Mouse (Mus musculus) forebrain, embryonic 16.5 days (tissue): Measurements from ENCODE around the gene Tmem189. TPM values are rescaled to one million over a fixed set of nuclear protein-coding genes. Genes with fewer than 3 reads are reported as not detected.

Source experiments
- ATAC-seq: fragments of 200-750 bp; cut with Nextera tagmentation; 2 replicates; pipeline ENCODE4 v1.8.0; 2017; ENCODE audit warnings: mild to moderate bottlenecking, moderate library complexity
- H3K27ac ChIP-seq: fragments of 300-500 bp; sonication (generic); 2 replicates; pipeline ENCODE4 v1.5.1; 2014; ENCODE audit warnings: low read length, control low read depth
- H3K27me3 ChIP-seq: fragments of 300-500 bp; sonication (generic); replicated peaks from 2 replicates; pipeline ENCODE4 v1.6.1; 2014; ENCODE audit warnings: low read length; ENCODE audit not compliant: control insufficient read depth, insufficient read depth
- H3K36me3 ChIP-seq: fragments of 300-500 bp; sonication (generic); 2 replicates; pipeline ENCODE4 v1.6.1; 2014; ENCODE audit not compliant: control insufficient read depth, insufficient read depth
- H3K4me1 ChIP-seq: fragments of 300-500 bp; sonication (generic); replicated peaks from 2 replicates; pipeline ENCODE4 v1.6.1; 2014; ENCODE audit warnings: low read length; ENCODE audit not compliant: control insufficient read depth, insufficient read depth
- H3K4me2 ChIP-seq: fragments of 300-500 bp; sonication (generic); 2 replicates; pipeline ENCODE4 v1.6.1; 2014; ENCODE audit warnings: mild to moderate bottlenecking, low read length, control low read depth
- H3K4me3 ChIP-seq: fragments of 300-500 bp; sonication (generic); replicated peaks from 2 replicates; pipeline ENCODE4 v1.5.1; 2014; ENCODE audit warnings: mild to moderate bottlenecking, low read length, control low read depth
- H3K9ac ChIP-seq: fragments of 300-500 bp; sonication (generic); replicated peaks from 2 replicates; pipeline ENCODE4 v1.6.1; 2014; ENCODE audit warnings: low read depth, low read length, control low read depth
- H3K9me3 ChIP-seq: fragments of 300-500 bp; sonication (generic); 2 replicates; pipeline ENCODE4 v1.6.1; 2016; ENCODE audit warnings: low read length; ENCODE audit not compliant: control insufficient read depth
- WGBS: fragments of 180-500 bp; shearing (Covaris S2); extraction: QIAGEN DNeasy Blood & Tissue Kit; methylation state at CpG from one replicate; pipeline ENCODE4 v1.1.7; 2014; 5-methylcytosine and 5-hydroxymethylcytosine counted together
- polyA plus RNA-seq: library from polyadenylated mRNA; unstranded; fragments of >200 nt; fragmentation: Nextera tagmentation; extraction: Ambion mirVana; gene quantifications from 2 replicates; pipeline ENCODE4 v1.2.1, GENCODE M21; 2015

Gene Tmem189
- polyA plus RNA-seq, 1 experiment from 2014 or later, result 30.2 TPM

- Histone ChIP-seq H3K36me3 (no peaks in the 10 kb centered on the region), H3K9ac (no peak overlapping the region), H3K27me3 (no peaks in the 10 kb centered on the region), H3K27ac (no peak overlapping the region), H3K4me2 (no peak overlapping the region), H3K4me1 (no peaks in the 10 kb centered on the region), H3K4me3 (no peak overlapping the region), H3K9me3 (no peaks in the 10 kb centered on the region)
- no peak for ATAC-seq
- 49% methylated on average over 5 of the region's 5 CpGs for WGBS
Measured at GRCm38 (mm10) chr2:167678600-167678999, 11.0 kb downstream of the Tmem189 start.

DNA sequence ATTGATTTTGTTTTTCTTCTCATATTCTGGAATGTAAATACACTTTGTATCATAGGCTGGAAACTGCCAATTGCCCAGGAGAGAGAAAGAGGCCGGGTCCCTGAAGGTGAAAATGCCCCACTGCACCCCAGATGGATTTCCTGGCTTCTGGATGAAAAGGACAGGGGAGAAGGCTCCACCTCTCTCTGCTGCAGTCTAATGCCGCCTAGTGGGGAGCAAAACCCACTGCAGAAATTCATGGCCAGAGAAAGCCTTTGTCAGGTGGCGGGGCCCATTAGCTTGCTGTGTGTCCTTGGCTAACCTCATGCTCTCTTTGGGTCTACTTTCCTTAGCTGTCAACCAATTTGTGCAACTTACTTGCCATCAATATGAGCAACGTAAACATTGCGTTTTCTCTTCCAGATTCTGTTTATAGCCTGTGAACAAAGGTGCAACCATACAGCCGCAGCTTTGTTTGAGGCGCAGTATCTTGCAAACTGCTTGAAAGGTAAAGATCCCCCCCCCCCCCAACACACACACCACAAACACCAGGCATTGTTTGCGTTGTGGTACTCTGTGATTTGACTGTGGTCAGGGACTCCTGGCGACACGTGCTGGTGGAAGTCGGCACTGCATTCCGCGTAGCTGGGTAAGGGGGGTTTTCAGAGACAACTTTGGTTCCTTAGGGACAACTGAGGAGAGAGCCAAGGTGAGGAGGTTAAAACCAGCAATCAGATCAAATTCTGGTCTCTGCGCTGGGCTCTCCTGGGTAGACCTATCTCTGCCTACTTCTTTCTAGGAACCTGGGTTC, 14.3 kb downstream of the Tmem189 start:
- ATAC-seq, result no peak
- Histone ChIP-seq H3K9ac (no peak overlapping the region), H3K27me3 (no peaks in the 10 kb centered on the region), H3K4me2 (no peak overlapping the region), H3K27ac (no peak overlapping the region), H3K36me3 (no peaks in the 10 kb centered on the region), H3K4me3 (no peak overlapping the region), H3K9me3 (no peaks in the 10 kb centered on the region), H3K4me1 (no peaks in the 10 kb centered on the region)
- 36% methylated on average over 14 of the region's 14 CpGs for WGBS

DNA sequence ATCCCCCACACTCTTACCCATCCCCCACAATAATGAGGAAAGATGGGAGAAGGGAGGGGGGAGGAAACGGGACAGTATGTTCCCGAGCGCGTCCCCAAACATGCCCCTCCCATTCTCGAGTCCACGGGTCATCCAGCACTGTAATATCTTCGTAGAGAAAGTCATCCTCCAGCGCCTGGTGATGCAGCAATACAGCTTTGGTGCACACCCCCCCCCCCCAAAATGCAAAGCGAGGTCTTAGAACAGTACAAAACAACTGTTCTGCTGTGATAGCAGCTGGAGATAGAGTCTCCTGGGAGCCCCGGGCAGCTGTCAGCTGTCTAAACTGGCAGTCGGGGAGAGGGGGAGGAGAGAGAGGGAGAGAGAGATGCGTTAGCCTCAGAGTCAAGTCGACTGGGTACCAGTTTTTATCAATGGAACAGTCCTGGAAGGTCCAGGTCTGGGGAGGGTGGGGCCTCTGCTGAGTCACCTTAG, 17.4 kb downstream of the Tmem189 start:
- no peak overlapping the region for H3K4me2 ChIP-seq
- no peak overlapping the region for H3K4me3 ChIP-seq
- no peaks in the 10 kb centered on the region for H3K27me3 ChIP-seq
- WGBS, result 42% methylated on average over 13 of the region's 13 CpGs
- no peak for ATAC-seq
- no peak overlapping the region for H3K9ac ChIP-seq
- no peaks in the 10 kb centered on the region for H3K4me1 ChIP-seq
- no peaks in the 10 kb centered on the region for H3K9me3 ChIP-seq
- H3K36me3 ChIP-seq, result no peaks in the 10 kb centered on the region
- no peak overlapping the region for H3K27ac ChIP-seq

DNA sequence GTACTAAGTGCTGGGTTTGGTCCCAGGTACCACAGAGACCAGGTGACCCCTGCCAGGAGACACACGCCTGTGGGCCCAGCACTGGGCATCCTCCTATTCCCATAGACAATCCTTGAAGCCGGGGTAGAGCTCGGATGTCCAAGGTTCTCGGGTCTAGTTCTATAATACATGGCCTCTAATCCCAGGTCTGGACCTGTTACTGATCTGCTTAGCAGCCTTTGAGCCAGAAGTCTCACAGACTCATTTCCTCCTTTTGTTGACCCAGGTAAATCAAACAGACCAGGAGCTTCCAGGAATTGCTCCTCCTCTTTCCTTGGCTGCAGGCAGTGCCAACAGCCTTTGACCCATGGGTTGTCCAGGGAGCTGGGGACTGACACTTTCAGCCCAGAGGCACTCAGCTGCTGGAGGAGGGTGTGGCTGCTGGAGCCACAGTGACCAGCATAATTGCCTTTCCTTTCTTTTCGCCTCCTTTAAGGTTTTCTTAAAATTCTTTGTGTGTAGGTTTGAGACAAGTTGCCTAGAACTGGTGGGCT, 18.5 kb downstream of the Tmem189 start:
- Histone ChIP-seq H3K9ac (no peak overlapping the region), H3K9me3 (no peaks in the 10 kb centered on the region), H3K36me3 (no peaks in the 10 kb centered on the region), H3K4me3 (no peak overlapping the region), H3K4me2 (no peak overlapping the region), H3K27ac (no peak overlapping the region), H3K27me3 (no peaks in the 10 kb centered on the region), H3K4me1 (no peaks in the 10 kb centered on the region)
- no peak for ATAC-seq
- 91% methylated on average over 5 of the region's 5 CpGs for WGBS

DNA sequence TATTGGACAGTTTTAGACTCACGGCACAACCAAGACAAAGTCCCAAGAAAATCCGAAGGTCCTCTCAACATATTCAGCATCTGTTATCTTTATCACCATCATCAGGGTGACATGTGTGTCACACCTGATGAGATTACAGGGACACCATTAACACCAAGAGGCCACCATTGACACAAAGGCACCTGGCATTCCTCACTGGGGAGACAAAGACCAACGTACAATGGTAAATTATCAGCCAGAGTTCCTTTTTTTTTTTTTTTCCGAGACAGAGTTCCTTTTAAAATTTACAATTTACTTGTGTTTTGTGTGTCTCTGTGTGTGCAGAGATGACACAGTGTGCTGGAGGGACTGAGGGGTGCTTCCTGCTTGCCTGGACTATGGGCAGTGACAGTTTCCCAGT, 20.2 kb downstream of the Tmem189 start:
- Histone ChIP-seq H3K4me1 (no peaks in the 10 kb centered on the region), H3K36me3 (no peaks in the 10 kb centered on the region), H3K9me3 (no peaks in the 10 kb centered on the region), H3K9ac (no peak overlapping the region), H3K27me3 (no peaks in the 10 kb centered on the region), H3K4me3 (no peak overlapping the region), H3K4me2 (no peak overlapping the region), H3K27ac (no peak overlapping the region)
- 74% methylated on average over 4 of the region's 4 CpGs for WGBS
- ATAC-seq, result no peak

GRCm38 (mm10) chr2:167668426-167668825, 21.2 kb downstream of the Tmem189 start:
- Histone ChIP-seq H3K27ac (no peak overlapping the region), H3K9me3 (no peaks in the 10 kb centered on the region), H3K4me2 (no peak overlapping the region), H3K27me3 (no peaks in the 10 kb centered on the region), H3K9ac (no peak overlapping the region), H3K4me3 (no peak overlapping the region), H3K36me3 (no peaks in the 10 kb centered on the region), H3K4me1 (no peaks in the 10 kb centered on the region)
- 87% methylated on average over 5 of the region's 5 CpGs for WGBS
- no peak for ATAC-seq

- no peak for ATAC-seq
Measured at GRCm38 (mm10) chr2:167665972-167666713, 23.5 kb downstream of the Tmem189 start.

DNA sequence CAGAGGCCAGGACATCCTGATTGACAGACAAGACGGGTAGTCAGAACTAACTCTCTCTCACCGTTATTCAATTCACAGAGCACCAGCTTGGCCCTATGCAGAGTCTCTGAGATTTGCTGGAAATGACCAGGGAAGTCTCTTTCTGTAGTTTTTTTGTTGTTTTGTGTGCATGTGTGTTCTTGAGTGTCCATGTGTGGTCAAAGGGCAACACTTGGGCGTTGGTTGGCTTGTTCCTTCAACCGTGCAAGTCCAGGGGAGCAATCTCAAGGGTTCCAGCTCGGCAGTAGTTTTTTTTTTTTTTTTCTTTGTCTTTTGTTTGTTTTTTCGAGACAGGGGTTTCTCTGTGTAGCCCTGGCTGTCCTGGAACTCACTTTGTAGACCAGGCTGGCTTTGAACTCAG, 26.9 kb downstream of the Tmem189 start:
- H3K4me1 ChIP-seq, result peaks cover 27% of the 10 kb centered on the region
- no peaks in the 10 kb centered on the region for H3K36me3 ChIP-seq
- H3K4me3 ChIP-seq, result no peak overlapping the region
- H3K9me3 ChIP-seq, result no peaks in the 10 kb centered on the region
- no peak for ATAC-seq
- no peak overlapping the region for H3K27ac ChIP-seq
- H3K27me3 ChIP-seq, result peaks cover 2% of the 10 kb centered on the region; the same call in 1 of the 2 replicates
- no peak overlapping the region for H3K9ac ChIP-seq
- H3K4me2 ChIP-seq, result no peak overlapping the region
- 49% methylated on average over 6 of the region's 6 CpGs for WGBS

More at GRCm38 (mm10) chr2:167665972-167666713, 23.5 kb downstream of the Tmem189 start:
- Histone ChIP-seq H3K27ac (no peak overlapping the region), H3K9me3 (no peaks in the 10 kb centered on the region), H3K36me3 (no peaks in the 10 kb centered on the region), H3K9ac (no peak overlapping the region), H3K4me2 (no peak overlapping the region), H3K4me1 (peaks cover 5% of the 10 kb centered on the region), H3K4me3 (no peak overlapping the region), H3K27me3 (peaks cover 2% of the 10 kb centered on the region; the same call in 1 of the 2 replicates)
- WGBS, result 86% methylated on average over 18 of the region's 18 CpGs
